15 mouse cellular contexts compared by ENCODE assay signal in genomic region chr1:121631466-121631865, GRCm38 (mm10).
"Had no signal": no experiment of that assay in that cellular context is flagged by ENCODE, and none has a peak within 500 bp of the region (broad histone marks: within the 10 kb centered on the region; RNA-seq: fewer than 3 reads in every experiment).

No protein-coding gene starts in this region.

- H3K9ac ChIP-seq: kidney, embryonic 15.5 days; limb, embryonic 13.5 days; liver, embryonic 13.5 days had no signal

- H3K27me3 ChIP-seq: kidney, embryonic 15.5 days; limb, embryonic 13.5 days; liver, embryonic 13.5 days had no signal

- H3K27ac ChIP-seq: kidney, embryonic 15.5 days; limb, embryonic 13.5 days; liver, embryonic 13.5 days; stomach, postnatal 0 days had no signal

- H3K36me3 ChIP-seq: kidney, embryonic 15.5 days; limb, embryonic 13.5 days; liver, embryonic 13.5 days had no signal

- H3K4me2 ChIP-seq: kidney, embryonic 15.5 days; limb, embryonic 13.5 days; liver, embryonic 13.5 days; midbrain, embryonic 11.5 days had no signal

- H3K9me3 ChIP-seq: kidney, embryonic 15.5 days; limb, embryonic 13.5 days had no signal

- H3K4me1 ChIP-seq: kidney, embryonic 15.5 days; limb, embryonic 13.5 days; liver, embryonic 13.5 days had no signal

- DNase-seq: kidney, postnatal 10 days; kidney, postnatal 36 days; left cerebral cortex, postnatal 4 days; liver, embryonic 13.5 days; lung, adult 2 months; lung, postnatal 14 days; lung, postnatal 4 days; midbrain, embryonic 14.5 days; thymus, adult 2 months; thymus, postnatal 14 days; thymus, postnatal 4 days had no signal

- H3K4me3 ChIP-seq: kidney, embryonic 15.5 days; limb, embryonic 13.5 days; liver, embryonic 13.5 days had no signal
